Mouse (Mus musculus): ENCODE measurements around the gene Serpini1.

DNA sequence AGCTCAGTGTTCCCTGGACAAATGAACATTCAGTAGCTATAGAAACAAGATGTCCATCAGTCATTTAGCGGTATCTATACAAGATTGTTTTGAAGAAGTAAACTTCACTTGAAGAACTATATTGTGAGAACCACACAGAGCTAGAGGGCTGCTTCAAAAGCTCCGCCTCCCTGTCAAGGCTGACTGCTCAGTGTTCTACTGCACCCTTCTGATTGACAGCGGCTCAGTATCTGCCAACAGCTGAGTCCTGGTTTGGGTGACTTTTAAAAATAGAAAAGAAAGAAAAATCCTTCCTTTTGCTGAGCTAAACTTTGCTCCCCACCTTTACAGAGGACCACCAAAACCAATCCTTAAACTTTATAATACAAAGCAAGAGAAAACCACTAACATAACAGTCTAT, 14.5 kb upstream of the Serpini1 start:
- TF ChIP-seq CTCF (conservative IDR thresholded peaks at IDR 0.05; ENCODE audit: low read length) (no peak), POU5F1 (IDR thresholded peaks at IDR 0.05; ENCODE audit: borderline replicate concordance, low read length) (no peak)
